Mouse (Mus musculus) kidney, adult 2 months (tissue): ENCODE measurements around the gene Lbhd1.

Experiments
- CTCF ChIP-seq: fragments of 200-500 bp; conservative IDR thresholded peaks from 2 replicates; pipeline ENCODE4 v1.5.1; 2011; ENCODE audit warnings: low read depth, mild to moderate bottlenecking, control low read depth, low read length, moderate library complexity, mixed read lengths; ENCODE audit not compliant: insufficient read depth, insufficient read length
- POLR2A ChIP-seq: fragments of 200-500 bp; IDR thresholded peaks from one replicate; pipeline ENCODE4 v1.6.1; 2011; ENCODE audit warnings: low read depth, low read length, control low read depth

- TF ChIP-seq POLR2A = no peak
- TF ChIP-seq CTCF = no peak
Measured at GRCm38 (mm10) chr19:8864265-8864664, 19.3 kb upstream of the Lbhd1 start.
